ENCODE assay signal across 19 mouse cellular contexts in the genomic region with DNA sequence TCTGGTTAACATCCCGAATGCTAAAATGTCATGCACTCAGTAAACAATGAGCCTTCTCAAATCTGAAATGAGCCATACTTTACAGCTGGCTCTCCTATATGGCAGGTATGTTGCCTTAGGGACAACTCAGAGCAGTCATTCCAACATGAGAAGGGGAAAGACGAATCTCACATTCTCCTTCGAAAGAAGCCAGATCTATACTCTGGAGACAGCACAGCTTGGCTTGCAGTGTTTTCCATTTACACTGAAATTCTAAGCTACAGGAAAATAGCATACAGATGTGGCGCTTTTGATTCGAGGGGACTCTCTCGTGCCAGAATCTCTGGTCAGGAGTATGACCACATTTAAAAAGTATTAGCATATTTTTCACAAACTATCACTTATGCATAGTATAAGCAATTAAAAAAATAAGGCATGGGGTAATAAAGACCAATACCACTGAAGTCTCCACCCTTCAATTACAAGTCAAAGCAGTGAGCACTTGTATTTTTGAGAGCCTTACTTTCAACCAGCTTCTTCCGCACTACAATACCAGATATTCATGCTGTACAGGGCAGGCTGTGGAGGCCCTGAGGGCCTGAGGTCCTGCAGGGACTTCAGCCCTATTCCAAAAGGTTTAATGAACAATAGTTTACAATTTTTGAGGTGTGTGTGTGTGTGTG.
DNase-seq lines count a peak whose midpoint lies in the region; ATAC-seq lines count a peak whose summit lies in the region.
"Had no signal": no experiment of that assay in that cellular context is flagged by ENCODE, and none has a peak within 500 bp of the region (broad histone marks: within the 10 kb centered on the region; RNA-seq: fewer than 3 reads in every experiment).

No protein-coding gene starts in this region.

- no peak overlapping the region for H3K4me2 ChIP-seq in heart, embryonic 13.5 days
- H3K4me2 ChIP-seq in heart, embryonic 12.5 days = no peak overlapping the region
- no peak overlapping the region for H3K4me2 ChIP-seq in midbrain, embryonic 11.5 days
- no peak overlapping the region for H3K4me2 ChIP-seq in midbrain, embryonic 16.5 days (ENCODE audit: low read length)
- no peak overlapping the region for H3K4me2 ChIP-seq in stomach, embryonic 16.5 days (ENCODE audit: low read depth, low read length)
- H3K4me2 ChIP-seq in liver, embryonic 11.5 days = no peak overlapping the region
- H3K4me2 ChIP-seq: liver, embryonic 15.5 days; neural tube, embryonic 15.5 days had no signal

- no peak for ATAC-seq in heart, embryonic 13.5 days (ENCODE audit: extremely low read depth, insufficient number of reproducible peaks, low FRiP score, low TSS enrichment)
- ATAC-seq in heart, embryonic 12.5 days (ENCODE audit: insufficient number of reproducible peaks, low FRiP score) = no peak
- no peak for ATAC-seq in midbrain, embryonic 11.5 days (ENCODE audit: low FRiP score)
- no peak for ATAC-seq in midbrain, embryonic 16.5 days
- ATAC-seq in stomach, embryonic 16.5 days (ENCODE audit: insufficient read depth, low FRiP score) = no peak
- ATAC-seq in liver, embryonic 11.5 days (replicated peaks; ENCODE audit: low FRiP score) = no peak
- ATAC-seq: forebrain, postnatal 0 days had no signal

- peaks cover 19% of the 10 kb centered on the region; the same call in 1 of the 2 replicates for H3K4me1 ChIP-seq in heart, embryonic 13.5 days
- H3K4me1 ChIP-seq in heart, embryonic 12.5 days (replicated peaks) = 0 out of 2 replicates have a peak, but pooled peaks cover 2% of the 10 kb centered on the region
- H3K4me1 ChIP-seq in midbrain, embryonic 11.5 days (ENCODE audit: control insufficient read depth, insufficient read depth, low read length) = no peaks in the 10 kb centered on the region
- no peaks in the 10 kb centered on the region for H3K4me1 ChIP-seq in midbrain, embryonic 16.5 days (ENCODE audit: control insufficient read depth, insufficient read depth, low read length)
- H3K4me1 ChIP-seq in limb, embryonic 10.5 days = peaks cover 59% of the 10 kb centered on the region
- peaks cover 11% of the 10 kb centered on the region for H3K4me1 ChIP-seq in stomach, embryonic 16.5 days (ENCODE audit: control insufficient read depth, insufficient read depth, low read length)
- no peaks in the 10 kb centered on the region for H3K4me1 ChIP-seq in liver, embryonic 11.5 days (replicated peaks; ENCODE audit: control insufficient read depth, insufficient read depth, low read length)
- H3K4me1 ChIP-seq: liver, embryonic 15.5 days had no signal

- H3K36me3 ChIP-seq in heart, embryonic 13.5 days = no peaks in the 10 kb centered on the region
- no peaks in the 10 kb centered on the region for H3K36me3 ChIP-seq in heart, embryonic 12.5 days
- no peaks in the 10 kb centered on the region for H3K36me3 ChIP-seq in midbrain, embryonic 11.5 days (ENCODE audit: control insufficient read depth, insufficient read depth, low read length)
- H3K36me3 ChIP-seq in midbrain, embryonic 16.5 days (ENCODE audit: control insufficient read depth, insufficient read depth, low read length) = no peaks in the 10 kb centered on the region
- no peaks in the 10 kb centered on the region for H3K36me3 ChIP-seq in limb, embryonic 10.5 days
- H3K36me3 ChIP-seq in stomach, embryonic 16.5 days (ENCODE audit: control insufficient read depth, insufficient read depth, low read length) = no peaks in the 10 kb centered on the region
- H3K36me3 ChIP-seq in liver, embryonic 11.5 days (ENCODE audit: control insufficient read depth, insufficient read depth, low read length) = no peaks in the 10 kb centered on the region
- H3K36me3 ChIP-seq: hindbrain, embryonic 10.5 days; liver, embryonic 15.5 days; neural tube, embryonic 15.5 days had no signal

- no peaks in the 10 kb centered on the region for H3K9me3 ChIP-seq in heart, embryonic 13.5 days
- no peaks in the 10 kb centered on the region for H3K9me3 ChIP-seq in heart, embryonic 12.5 days (replicated peaks)
- H3K9me3 ChIP-seq in midbrain, embryonic 11.5 days (ENCODE audit: control insufficient read depth, low read length) = no peaks in the 10 kb centered on the region
- H3K9me3 ChIP-seq in midbrain, embryonic 16.5 days (replicated peaks; ENCODE audit: control insufficient read depth, low read length, poor library complexity, severe bottlenecking) = no peaks in the 10 kb centered on the region
- no peaks in the 10 kb centered on the region for H3K9me3 ChIP-seq in limb, embryonic 10.5 days (replicated peaks)
- H3K9me3 ChIP-seq in stomach, embryonic 16.5 days (replicated peaks; ENCODE audit: control insufficient read depth, low read length) = no peaks in the 10 kb centered on the region
- H3K9me3 ChIP-seq in liver, embryonic 11.5 days (ENCODE audit: control insufficient read depth, low read length) = no peaks in the 10 kb centered on the region
- H3K9me3 ChIP-seq: hindbrain, embryonic 10.5 days; liver, embryonic 15.5 days; neural tube, embryonic 15.5 days had no signal

- H3K9ac ChIP-seq in heart, embryonic 13.5 days = no peak overlapping the region
- H3K9ac ChIP-seq in heart, embryonic 12.5 days = no peak overlapping the region
- no peak overlapping the region for H3K9ac ChIP-seq in midbrain, embryonic 11.5 days (ENCODE audit: low read length)
- H3K9ac ChIP-seq in midbrain, embryonic 16.5 days (ENCODE audit: low read depth, low read length) = no peak overlapping the region
- H3K9ac ChIP-seq in stomach, embryonic 16.5 days (ENCODE audit: low read length) = no peak overlapping the region
- H3K9ac ChIP-seq in liver, embryonic 11.5 days (ENCODE audit: low read depth, low read length) = no peak overlapping the region
- H3K9ac ChIP-seq: forebrain, postnatal 0 days; liver, embryonic 15.5 days; neural tube, embryonic 15.5 days had no signal

- no peaks in the 10 kb centered on the region for H3K27me3 ChIP-seq in heart, embryonic 13.5 days (replicated peaks)
- H3K27me3 ChIP-seq in heart, embryonic 12.5 days (replicated peaks) = no peaks in the 10 kb centered on the region
- H3K27me3 ChIP-seq in midbrain, embryonic 11.5 days (ENCODE audit: control insufficient read depth, insufficient read depth, low read length) = no peaks in the 10 kb centered on the region
- H3K27me3 ChIP-seq in midbrain, embryonic 16.5 days (ENCODE audit: control insufficient read depth, insufficient read depth, low read depth, low read length) = no peaks in the 10 kb centered on the region
- no peaks in the 10 kb centered on the region for H3K27me3 ChIP-seq in limb, embryonic 10.5 days (ENCODE audit: low read depth, poor library complexity, severe bottlenecking)
- no peaks in the 10 kb centered on the region for H3K27me3 ChIP-seq in stomach, embryonic 16.5 days (ENCODE audit: control insufficient read depth, insufficient read depth, low read length)
- no peaks in the 10 kb centered on the region for H3K27me3 ChIP-seq in liver, embryonic 11.5 days (replicated peaks; ENCODE audit: control insufficient read depth, insufficient read depth, low read length)
- H3K27me3 ChIP-seq: CH12.LX; liver, embryonic 15.5 days; neural tube, embryonic 15.5 days had no signal

- peak; percentile 64 for DNase-seq in midbrain, embryonic 11.5 days (ENCODE audit: low spot score, missing footprints)
- no peak for DNase-seq in limb, embryonic 10.5 days (ENCODE audit: low spot score)
- no peak for DNase-seq in liver, embryonic 11.5 days (ENCODE audit: low spot score)
- no peak for DNase-seq in retina, embryonic 14.5 days (ENCODE audit: low spot score)
- DNase-seq: adrenal gland, adult 2 months; cerebellum, adult 11-12 months; forebrain, postnatal 0 days; gastrocnemius, adult 2 months; kidney, adult 18-20 months; kidney, postnatal 36 days had no signal

- 74% methylated on average over 7 of the region's 7 CpGs for WGBS in heart, embryonic 13.5 days
- 79% methylated on average over 7 of the region's 7 CpGs for WGBS in heart, embryonic 12.5 days
- whole genome bisulfite sequencing in midbrain, embryonic 11.5 days = 78% methylated on average over 7 of the region's 7 CpGs
- WGBS in midbrain, embryonic 16.5 days = 85% methylated on average over 7 of the region's 7 CpGs
- WGBS in limb, embryonic 10.5 days = 71% methylated on average over 7 of the region's 7 CpGs
- 54% methylated on average over 7 of the region's 7 CpGs for WGBS in stomach, embryonic 16.5 days
- WGBS in liver, embryonic 11.5 days = 75% methylated on average over 7 of the region's 7 CpGs

- no peak overlapping the region for H3K4me3 ChIP-seq in heart, embryonic 13.5 days
- H3K4me3 ChIP-seq in heart, embryonic 12.5 days = no peak overlapping the region
- H3K4me3 ChIP-seq in midbrain, embryonic 11.5 days (ENCODE audit: low read depth, low read length) = no peak overlapping the region
- H3K4me3 ChIP-seq in midbrain, embryonic 16.5 days (ENCODE audit: low read depth, low read length) = no peak overlapping the region
- no peak overlapping the region for H3K4me3 ChIP-seq in limb, embryonic 10.5 days
- H3K4me3 ChIP-seq in stomach, embryonic 16.5 days (replicated peaks; ENCODE audit: low read length) = no peak overlapping the region
- H3K4me3 ChIP-seq in liver, embryonic 11.5 days (ENCODE audit: low read depth, low read length) = no peak overlapping the region
- H3K4me3 ChIP-seq: erythroblast, embryonic 14.5 days; gastrocnemius, adult 2 months; hindbrain, embryonic 10.5 days; liver, embryonic 15.5 days; neural tube, embryonic 15.5 days had no signal

- H3K27ac ChIP-seq in heart, embryonic 13.5 days (replicated peaks) = 0 out of 2 replicates have a peak overlapping the region, but pooled peaks have one; percentile 50
- no peak overlapping the region for H3K27ac ChIP-seq in heart, embryonic 12.5 days (ENCODE audit: poor library complexity, severe bottlenecking)
- H3K27ac ChIP-seq in midbrain, embryonic 11.5 days (ENCODE audit: low read depth, low read length) = no peak overlapping the region
- no peak overlapping the region for H3K27ac ChIP-seq in midbrain, embryonic 16.5 days (ENCODE audit: low read length)
- peak overlapping the region; percentile 89 for H3K27ac ChIP-seq in limb, embryonic 10.5 days
- H3K27ac ChIP-seq in stomach, embryonic 16.5 days (ENCODE audit: low read length) = peak overlapping the region; percentile 69
- no peak overlapping the region for H3K27ac ChIP-seq in liver, embryonic 11.5 days (ENCODE audit: low read depth, low read length)
- H3K27ac ChIP-seq: gastrocnemius, adult 2 months; liver, embryonic 15.5 days; neural tube, embryonic 15.5 days had no signal

Comparison
In these comparisons a context has a peak if more than half of its experiments do, and no peak if none do; other contexts are left out.
1. H3K27ac ChIP-seq: peak in heart, embryonic 13.5 days (single experiment), limb, embryonic 10.5 days (single experiment) and stomach, embryonic 16.5 days (single experiment); none in heart, embryonic 12.5 days (single experiment), midbrain, embryonic 11.5 days (single experiment), midbrain, embryonic 16.5 days (single experiment) and liver, embryonic 11.5 days (single experiment).